Mouse (Mus musculus): Measurements from ENCODE around the gene Ccar1.

- no peak for TF ChIP-seq CTCF (IDR thresholded peaks at IDR 0.05; ENCODE audit: borderline replicate concordance, insufficient read depth, low read depth, low read length)
- no peak for TF ChIP-seq POLR2A (IDR thresholded peaks at IDR 0.05; ENCODE audit: borderline replicate concordance, insufficient read depth, low read length)
These were observed 51.9 kb downstream of the Ccar1 start for GRCm38 (mm10) chr10:62739961-62740737.

Measured in cerebellum, adult 2 months (tissue).